Mouse (Mus musculus): ENCODE measurements around the gene Dnaja3. TPM values are rescaled to one million over a fixed set of nuclear protein-coding genes. Genes with fewer than 3 reads are reported as not detected.
A peak's percentile ranks its signal among the peaks of the same experiment; 100 is the strongest.

Dnaja3 gene
- polyA plus RNA-seq, 1 experiment: 33.0 TPM

DNA sequence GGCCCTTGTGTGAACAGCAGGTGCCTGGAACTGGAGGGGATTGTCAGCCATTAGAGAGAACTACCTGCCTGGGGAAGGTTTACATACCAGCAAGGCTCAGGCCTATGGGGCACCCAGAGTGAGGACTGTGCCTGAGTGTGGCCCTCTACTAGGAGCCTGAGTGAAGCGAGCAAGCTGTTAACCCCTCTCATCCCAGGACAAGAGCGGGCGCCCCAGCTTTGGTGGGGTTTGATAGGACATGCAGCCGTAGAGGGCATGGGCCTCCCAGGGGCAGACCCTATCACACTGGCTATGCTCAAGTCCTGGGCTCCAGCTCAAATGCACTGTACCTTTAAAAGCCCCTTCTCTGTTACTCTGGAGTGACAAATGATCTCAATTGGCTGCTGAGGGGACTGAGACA is 7.0 kb downstream of the Dnaja3 start:
- no peak overlapping the region for H3K4me3 ChIP-seq (ENCODE audit: insufficient read depth, poor library complexity, severe bottlenecking)
- H3K79me2 ChIP-seq (ENCODE audit: control insufficient read depth, insufficient read depth): peaks cover 94% of the 10 kb centered on the region
- H3K79me3 ChIP-seq (ENCODE audit: low read depth): peaks cover 62% of the 10 kb centered on the region
- H3K36me3 ChIP-seq (ENCODE audit: control insufficient read depth, insufficient read depth): peaks cover 61% of the 10 kb centered on the region
- peak overlapping the region; percentile 9 for H3ac ChIP-seq (ENCODE audit: control insufficient read depth, insufficient read length, low read depth)
- TF ChIP-seq MYOD1 (IDR thresholded peaks at IDR 0.05; ENCODE audit: control insufficient read depth, insufficient read length, low read depth) (no peak), USF1 (IDR thresholded peaks at IDR 0.05; ENCODE audit: low read depth) (no peak), CEBPB (IDR thresholded peaks at IDR 0.05; ENCODE audit: low read depth) (no peak), CTCF (IDR thresholded peaks at IDR 0.05; ENCODE audit: control insufficient read depth, insufficient read depth, insufficient read length) (no peak), FOSL1 (IDR thresholded peaks at IDR 0.05; ENCODE audit: insufficient read depth, low read length, poor library complexity, severe bottlenecking) (no peak), MAX (IDR thresholded peaks at IDR 0.05) (no peak), MYOG (IDR thresholded peaks at IDR 0.05; ENCODE audit: control insufficient read depth, extremely low read depth, insufficient read length) (no peak)
- H3K27me3 ChIP-seq (ENCODE audit: control insufficient read depth, insufficient read depth, insufficient read length): no peaks in the 10 kb centered on the region

DNA sequence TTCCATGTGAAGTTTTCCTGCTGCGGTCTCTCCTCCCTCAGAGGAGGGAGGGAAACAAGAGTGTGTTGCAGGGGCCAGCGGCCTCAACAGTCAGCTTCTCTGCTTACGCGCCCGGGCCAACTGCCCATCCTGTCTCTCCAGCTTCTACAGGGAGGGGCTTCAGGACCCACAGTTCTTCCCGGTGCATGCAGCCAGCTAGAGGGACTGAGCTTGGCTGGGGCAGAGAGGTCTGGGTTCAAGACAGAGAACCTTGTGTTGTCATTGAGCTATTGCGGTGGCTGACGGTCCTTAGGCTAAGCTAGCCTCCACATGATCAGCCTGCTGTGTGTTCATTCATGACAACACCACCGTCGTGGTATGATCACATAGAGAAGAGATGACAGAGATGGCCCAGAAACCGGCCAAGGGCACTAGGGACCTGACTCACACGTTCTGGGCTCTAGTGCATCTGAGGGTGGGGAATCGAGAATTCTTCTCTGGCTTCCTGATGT is 7.9 kb downstream of the Dnaja3 start:
- Histone ChIP-seq H3K36me3 (ENCODE audit: control insufficient read depth, insufficient read depth) (peaks cover 68% of the 10 kb centered on the region), H3K27me3 (ENCODE audit: control insufficient read depth, insufficient read depth, insufficient read length) (no peaks in the 10 kb centered on the region), H3K79me3 (ENCODE audit: low read depth) (peaks cover 58% of the 10 kb centered on the region), H3K4me3 (ENCODE audit: insufficient read depth, poor library complexity, severe bottlenecking) (no peak overlapping the region), H3K79me2 (ENCODE audit: control insufficient read depth, insufficient read depth) (peaks cover 94% of the 10 kb centered on the region), H3ac (ENCODE audit: control insufficient read depth, insufficient read length, low read depth) (peak overlapping the region; percentile 22)
- TF ChIP-seq MYOG (IDR thresholded peaks at IDR 0.05; ENCODE audit: control insufficient read depth, extremely low read depth, insufficient read length) (no peak), USF1 (IDR thresholded peaks at IDR 0.05; ENCODE audit: low read depth) (peak; percentile 41), CTCF (IDR thresholded peaks at IDR 0.05; ENCODE audit: control insufficient read depth, insufficient read depth, insufficient read length) (no peak), CEBPB (IDR thresholded peaks at IDR 0.05; ENCODE audit: low read depth) (no peak), MAX (IDR thresholded peaks at IDR 0.05) (peak; percentile 82), FOSL1 (IDR thresholded peaks at IDR 0.05; ENCODE audit: insufficient read depth, low read length, poor library complexity, severe bottlenecking) (no peak)

DNA sequence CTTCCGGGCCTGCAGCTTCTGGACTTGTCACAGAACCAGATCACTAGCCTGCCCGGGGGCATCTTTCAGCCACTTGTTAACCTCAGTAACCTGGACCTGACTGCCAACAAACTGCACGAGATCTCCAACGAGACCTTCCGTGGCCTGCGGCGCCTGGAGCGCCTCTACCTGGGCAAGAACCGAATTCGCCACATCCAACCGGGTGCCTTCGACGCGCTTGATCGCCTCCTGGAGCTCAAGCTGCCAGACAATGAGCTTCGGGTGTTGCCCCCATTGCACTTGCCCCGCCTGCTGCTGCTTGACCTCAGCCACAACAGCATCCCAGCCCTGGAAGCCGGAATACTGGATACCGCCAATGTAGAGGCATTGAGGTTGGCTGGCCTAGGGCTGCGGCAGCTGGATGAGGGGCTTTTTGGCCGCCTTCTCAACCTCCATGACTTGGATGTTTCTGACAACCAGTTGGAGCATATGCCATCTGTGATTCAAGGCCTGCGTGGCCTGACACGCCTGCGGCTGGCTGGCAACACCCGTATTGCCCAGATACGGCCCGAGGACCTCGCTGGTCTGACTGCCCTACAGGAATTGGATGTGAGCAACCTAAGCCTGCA is 8.7 kb downstream of the Dnaja3 start:
- Histone ChIP-seq H3K4me3 (ENCODE audit: insufficient read depth, poor library complexity, severe bottlenecking) (no peak overlapping the region), H3K36me3 (ENCODE audit: control insufficient read depth, insufficient read depth) (peaks cover 75% of the 10 kb centered on the region), H3K27me3 (ENCODE audit: control insufficient read depth, insufficient read depth, insufficient read length) (no peaks in the 10 kb centered on the region), H3ac (ENCODE audit: control insufficient read depth, insufficient read length, low read depth) (peak overlapping the region; percentile 31), H3K79me3 (ENCODE audit: low read depth) (peaks cover 51% of the 10 kb centered on the region), H3K79me2 (ENCODE audit: control insufficient read depth, insufficient read depth) (peaks cover 87% of the 10 kb centered on the region)
- TF ChIP-seq MYOD1 (IDR thresholded peaks at IDR 0.05; ENCODE audit: control insufficient read depth, insufficient read length, low read depth) (no peak), USF1 (IDR thresholded peaks at IDR 0.05; ENCODE audit: low read depth) (no peak), FOSL1 (IDR thresholded peaks at IDR 0.05; ENCODE audit: insufficient read depth, low read length, poor library complexity, severe bottlenecking) (no peak), MYOG (IDR thresholded peaks at IDR 0.05; ENCODE audit: control insufficient read depth, extremely low read depth, insufficient read length) (no peak)

DNA sequence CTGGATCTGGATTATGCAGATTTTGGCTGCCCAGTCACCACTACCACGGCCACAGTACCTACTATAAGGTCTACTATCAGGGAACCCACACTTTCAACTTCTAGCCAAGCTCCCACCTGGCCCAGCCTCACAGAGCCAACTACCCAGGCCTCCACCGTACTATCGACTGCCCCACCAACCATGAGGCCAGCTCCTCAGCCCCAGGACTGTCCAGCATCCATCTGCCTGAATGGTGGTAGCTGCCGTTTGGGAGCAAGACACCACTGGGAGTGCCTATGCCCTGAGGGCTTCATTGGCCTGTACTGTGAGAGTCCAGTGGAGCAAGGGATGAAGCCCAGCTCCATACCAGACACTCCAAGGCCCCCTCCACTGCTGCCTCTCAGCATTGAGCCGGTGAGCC is 9.4 kb downstream of the Dnaja3 start:
- peaks cover 82% of the 10 kb centered on the region for H3K36me3 ChIP-seq (ENCODE audit: control insufficient read depth, insufficient read depth)

DNA sequence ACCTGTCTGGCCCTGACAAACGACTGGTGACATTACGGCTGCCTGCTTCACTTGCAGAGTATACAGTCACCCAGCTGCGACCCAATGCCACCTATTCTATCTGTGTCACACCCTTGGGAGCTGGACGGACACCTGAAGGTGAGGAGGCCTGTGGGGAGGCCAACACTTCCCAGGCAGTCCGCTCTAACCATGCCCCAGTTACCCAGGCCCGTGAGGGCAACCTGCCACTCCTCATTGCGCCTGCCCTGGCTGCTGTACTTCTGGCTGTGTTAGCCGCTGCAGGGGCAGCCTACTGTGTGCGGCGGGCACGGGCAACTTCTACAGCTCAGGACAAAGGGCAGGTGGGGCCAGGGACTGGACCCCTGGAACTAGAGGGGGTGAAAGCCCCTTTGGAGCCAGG is 9.9 kb downstream of the Dnaja3 start:
- H3K36me3 ChIP-seq (ENCODE audit: control insufficient read depth, insufficient read depth): peaks cover 83% of the 10 kb centered on the region
- H3K27me3 ChIP-seq (ENCODE audit: control insufficient read depth, insufficient read depth, insufficient read length): no peaks in the 10 kb centered on the region
- H3K79me2 ChIP-seq (ENCODE audit: control insufficient read depth, insufficient read depth): peaks cover 80% of the 10 kb centered on the region
- no peak overlapping the region for H3ac ChIP-seq (ENCODE audit: control insufficient read depth, insufficient read length, low read depth)
- TF ChIP-seq MAX (IDR thresholded peaks at IDR 0.05) (no peak), MYOD1 (IDR thresholded peaks at IDR 0.05; ENCODE audit: control insufficient read depth, insufficient read length, low read depth) (no peak)
- no peak overlapping the region for H3K4me3 ChIP-seq (ENCODE audit: insufficient read depth, poor library complexity, severe bottlenecking)
- peaks cover 45% of the 10 kb centered on the region for H3K79me3 ChIP-seq (ENCODE audit: low read depth)

More for the DNA sequence above, 9.4 kb downstream of the Dnaja3 start:
- Histone ChIP-seq H3K79me3 (ENCODE audit: low read depth) (peaks cover 50% of the 10 kb centered on the region), H3K4me3 (ENCODE audit: insufficient read depth, poor library complexity, severe bottlenecking) (no peak overlapping the region), H3K27me3 (ENCODE audit: control insufficient read depth, insufficient read depth, insufficient read length) (no peaks in the 10 kb centered on the region), H3K79me2 (ENCODE audit: control insufficient read depth, insufficient read depth) (peaks cover 85% of the 10 kb centered on the region), H3ac (ENCODE audit: control insufficient read depth, insufficient read length, low read depth) (no peak overlapping the region)
- TF ChIP-seq FOSL1 (IDR thresholded peaks at IDR 0.05; ENCODE audit: insufficient read depth, low read length, poor library complexity, severe bottlenecking) (no peak), CEBPB (IDR thresholded peaks at IDR 0.05; ENCODE audit: low read depth) (no peak), CTCF (IDR thresholded peaks at IDR 0.05; ENCODE audit: control insufficient read depth, insufficient read depth, insufficient read length) (no peak), USF1 (IDR thresholded peaks at IDR 0.05; ENCODE audit: low read depth) (no peak), MYOG (IDR thresholded peaks at IDR 0.05; ENCODE audit: control insufficient read depth, extremely low read depth, insufficient read length) (no peak), MAX (IDR thresholded peaks at IDR 0.05) (no peak), MYOD1 (IDR thresholded peaks at IDR 0.05; ENCODE audit: control insufficient read depth, insufficient read length, low read depth) (no peak)

DNA sequence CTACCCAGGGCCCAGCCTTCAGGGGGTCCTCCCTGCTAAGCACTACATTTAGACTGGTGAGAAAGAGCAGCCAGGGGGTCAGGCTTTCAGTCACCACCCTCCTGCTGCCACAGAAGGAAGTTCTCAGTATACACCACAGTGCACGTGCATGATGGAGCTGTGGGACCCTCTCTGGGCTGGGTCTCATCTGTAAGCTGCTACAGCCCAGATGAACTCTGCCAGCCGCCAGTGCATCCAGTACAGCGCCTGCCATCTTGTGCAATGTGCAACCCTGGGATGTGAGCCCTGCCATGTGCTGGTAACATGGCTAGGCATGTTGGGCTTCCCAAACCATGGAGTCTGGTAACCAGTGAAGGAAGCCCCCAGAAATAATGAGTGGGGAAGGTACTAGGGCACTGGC is 10.4 kb downstream of the Dnaja3 start:
- peaks cover 80% of the 10 kb centered on the region for H3K36me3 ChIP-seq (ENCODE audit: control insufficient read depth, insufficient read depth)
- H3K79me3 ChIP-seq (ENCODE audit: low read depth): peaks cover 42% of the 10 kb centered on the region
- H3ac ChIP-seq (ENCODE audit: control insufficient read depth, insufficient read length, low read depth): no peak overlapping the region
- no peaks in the 10 kb centered on the region for H3K27me3 ChIP-seq (ENCODE audit: control insufficient read depth, insufficient read depth, insufficient read length)
- H3K79me2 ChIP-seq (ENCODE audit: control insufficient read depth, insufficient read depth): peaks cover 75% of the 10 kb centered on the region
- TF ChIP-seq CTCF (IDR thresholded peaks at IDR 0.05; ENCODE audit: control insufficient read depth, insufficient read depth, insufficient read length): no peak
- TF ChIP-seq USF1 (IDR thresholded peaks at IDR 0.05; ENCODE audit: low read depth): no peak
- TF ChIP-seq MAX (IDR thresholded peaks at IDR 0.05): no peak
- TF ChIP-seq MYOD1 (IDR thresholded peaks at IDR 0.05; ENCODE audit: control insufficient read depth, insufficient read length, low read depth): no peak
- TF ChIP-seq FOSL1 (IDR thresholded peaks at IDR 0.05; ENCODE audit: insufficient read depth, low read length, poor library complexity, severe bottlenecking): no peak
- no peak overlapping the region for H3K4me3 ChIP-seq (ENCODE audit: insufficient read depth, poor library complexity, severe bottlenecking)

Measured in C2C12 (cell line).